Mouse (Mus musculus): Measurements from ENCODE around the gene Slc7a1. TPM values are rescaled to one million over a fixed set of nuclear protein-coding genes. Genes with fewer than 3 reads are reported as not detected.
A peak's percentile ranks its signal among the peaks of the same experiment; 100 is the strongest.

Slc7a1 gene
- polyA plus RNA-seq, 1 experiment from 2014 or later: 10.8 TPM

GRCm38 (mm10) chr5:148312443-148312842 is 87.3 kb downstream of the Slc7a1 start:
- Histone ChIP-seq H3K27ac (ENCODE audit: low read depth, low read length) (no peak overlapping the region), H3K27me3 (replicated peaks; ENCODE audit: control insufficient read depth, insufficient read depth, low read length) (no peaks in the 10 kb centered on the region), H3K9ac (ENCODE audit: low read depth, low read length) (no peak overlapping the region), H3K36me3 (ENCODE audit: control insufficient read depth, insufficient read depth) (no peaks in the 10 kb centered on the region), H3K4me3 (ENCODE audit: low read depth, low read length) (no peak overlapping the region), H3K9me3 (ENCODE audit: control insufficient read depth) (no peaks in the 10 kb centered on the region), H3K4me2 (replicated peaks; ENCODE audit: low read depth) (no peak overlapping the region), H3K4me1 (replicated peaks; ENCODE audit: control insufficient read depth, insufficient read depth, low read length) (no peaks in the 10 kb centered on the region)
- ATAC-seq: no peak
- peak; percentile 35 for TF ChIP-seq CTCF (IDR thresholded peaks at IDR 0.05; ENCODE audit: low read depth)
- 62% methylated on average over 2 of the region's 2 CpGs for WGBS

GRCm38 (mm10) chr5:148310790-148311189 is 88.9 kb downstream of the Slc7a1 start:
- Histone ChIP-seq H3K4me1 (replicated peaks; ENCODE audit: control insufficient read depth, insufficient read depth, low read length) (no peaks in the 10 kb centered on the region), H3K9me3 (ENCODE audit: control insufficient read depth) (no peaks in the 10 kb centered on the region), H3K4me2 (replicated peaks; ENCODE audit: low read depth) (peak overlapping the region; percentile 27; the same call in 1 of the 2 replicates), H3K27ac (ENCODE audit: low read depth, low read length) (no peak overlapping the region), H3K9ac (ENCODE audit: low read depth, low read length) (no peak overlapping the region), H3K27me3 (replicated peaks; ENCODE audit: control insufficient read depth, insufficient read depth, low read length) (no peaks in the 10 kb centered on the region), H3K36me3 (ENCODE audit: control insufficient read depth, insufficient read depth) (no peaks in the 10 kb centered on the region; the same call in 1 of the 2 replicates), H3K4me3 (ENCODE audit: low read depth, low read length) (no peak overlapping the region)
- 58% methylated on average over 10 of the region's 10 CpGs for WGBS
- ATAC-seq: no peak
- peak; percentile 53 for TF ChIP-seq CTCF (IDR thresholded peaks at IDR 0.05; ENCODE audit: low read depth)

- Histone ChIP-seq H3K4me3 (ENCODE audit: low read depth, low read length) (no peak overlapping the region), H3K4me2 (replicated peaks; ENCODE audit: low read depth) (no peak overlapping the region), H3K27ac (ENCODE audit: low read depth, low read length) (no peak overlapping the region), H3K4me1 (replicated peaks; ENCODE audit: control insufficient read depth, insufficient read depth, low read length) (no peaks in the 10 kb centered on the region), H3K9ac (ENCODE audit: low read depth, low read length) (no peak overlapping the region), H3K27me3 (replicated peaks; ENCODE audit: control insufficient read depth, insufficient read depth, low read length) (no peaks in the 10 kb centered on the region), H3K9me3 (ENCODE audit: control insufficient read depth) (no peaks in the 10 kb centered on the region), H3K36me3 (ENCODE audit: control insufficient read depth, insufficient read depth) (no peaks in the 10 kb centered on the region; the same call in 1 of the 2 replicates)
- no peak for TF ChIP-seq CTCF (IDR thresholded peaks at IDR 0.05; ENCODE audit: low read depth)
- WGBS: 88% methylated on average over 2 of the region's 2 CpGs
- no peak for ATAC-seq
Measured at GRCm38 (mm10) chr5:148304112-148304511, 95.6 kb downstream of the Slc7a1 start.

DNA sequence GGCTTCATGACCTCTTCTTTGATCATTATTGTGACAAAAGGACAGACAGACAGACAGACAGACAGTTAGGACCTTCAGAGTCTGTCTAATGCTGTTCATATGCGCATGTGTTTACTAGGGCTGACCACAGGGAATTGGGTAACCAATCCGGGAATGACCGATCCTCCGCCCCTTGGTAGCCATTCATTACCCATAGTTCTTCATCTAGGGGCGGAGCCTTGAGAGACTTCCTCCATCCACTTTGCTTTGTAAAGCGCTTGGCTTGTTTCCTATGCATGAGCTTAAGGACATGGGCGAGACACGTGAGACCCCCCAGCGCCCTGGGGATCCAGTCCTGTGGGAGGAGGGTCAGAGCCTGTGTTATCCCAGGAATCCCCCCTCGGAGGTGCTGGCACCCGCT is 96.7 kb downstream of the Slc7a1 start:
- no peaks in the 10 kb centered on the region for H3K4me1 ChIP-seq (replicated peaks; ENCODE audit: control insufficient read depth, insufficient read depth, low read length)
- no peak overlapping the region for H3K9ac ChIP-seq (ENCODE audit: low read depth, low read length)
- TF ChIP-seq CTCF (IDR thresholded peaks at IDR 0.05; ENCODE audit: low read depth): no peak
- H3K36me3 ChIP-seq (ENCODE audit: control insufficient read depth, insufficient read depth): no peaks in the 10 kb centered on the region; the same call in 1 of the 2 replicates
- ATAC-seq: no peak
- no peak overlapping the region for H3K27ac ChIP-seq (ENCODE audit: low read depth, low read length)
- H3K4me2 ChIP-seq (replicated peaks; ENCODE audit: low read depth): no peak overlapping the region
- no peaks in the 10 kb centered on the region for H3K9me3 ChIP-seq (ENCODE audit: control insufficient read depth)
- 77% methylated on average over 11 of the region's 11 CpGs for WGBS
- H3K27me3 ChIP-seq (replicated peaks; ENCODE audit: control insufficient read depth, insufficient read depth, low read length): no peaks in the 10 kb centered on the region
- no peak overlapping the region for H3K4me3 ChIP-seq (ENCODE audit: low read depth, low read length)

DNA sequence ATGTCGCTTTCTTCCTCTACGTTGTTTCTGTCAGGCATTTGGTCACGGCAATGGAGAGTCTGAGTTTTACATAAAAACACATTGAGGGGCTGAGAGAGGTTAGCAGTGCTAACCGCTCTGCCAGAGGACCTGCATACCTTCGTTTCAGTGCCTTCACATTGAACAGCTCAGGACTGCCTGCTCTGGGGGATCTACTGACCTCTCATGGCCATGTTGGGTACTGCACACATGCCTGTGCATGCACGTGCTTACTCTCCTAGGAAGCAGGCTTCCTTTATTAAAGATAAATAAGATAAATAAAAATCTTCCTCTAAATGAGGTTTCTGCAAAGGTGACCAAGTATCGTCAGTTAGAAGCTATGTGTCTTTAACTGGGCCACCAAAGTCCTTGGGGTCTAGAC is 106.4 kb downstream of the Slc7a1 start:
- H3K4me1 ChIP-seq (replicated peaks; ENCODE audit: control insufficient read depth, insufficient read depth, low read length): no peaks in the 10 kb centered on the region
- no peak overlapping the region for H3K4me2 ChIP-seq (replicated peaks; ENCODE audit: low read depth)
- WGBS: 89% methylated on average over 7 of the region's 7 CpGs
- TF ChIP-seq CTCF (IDR thresholded peaks at IDR 0.05; ENCODE audit: low read depth): peak; percentile 73
- H3K9me3 ChIP-seq (ENCODE audit: control insufficient read depth): no peaks in the 10 kb centered on the region
- H3K4me3 ChIP-seq (ENCODE audit: low read depth, low read length): no peak overlapping the region
- no peaks in the 10 kb centered on the region for H3K27me3 ChIP-seq (replicated peaks; ENCODE audit: control insufficient read depth, insufficient read depth, low read length)
- no peak for ATAC-seq
- H3K36me3 ChIP-seq (ENCODE audit: control insufficient read depth, insufficient read depth): no peaks in the 10 kb centered on the region; the same call in 1 of the 2 replicates
- no peak overlapping the region for H3K9ac ChIP-seq (ENCODE audit: low read depth, low read length)
- H3K27ac ChIP-seq (ENCODE audit: low read depth, low read length): no peak overlapping the region

- Histone ChIP-seq H3K4me1 (replicated peaks; ENCODE audit: control insufficient read depth, insufficient read depth, low read length) (no peaks in the 10 kb centered on the region), H3K27ac (ENCODE audit: low read depth, low read length) (no peak overlapping the region), H3K4me2 (replicated peaks; ENCODE audit: low read depth) (no peak overlapping the region), H3K9me3 (ENCODE audit: control insufficient read depth) (no peaks in the 10 kb centered on the region), H3K27me3 (replicated peaks; ENCODE audit: control insufficient read depth, insufficient read depth, low read length) (no peaks in the 10 kb centered on the region), H3K4me3 (ENCODE audit: low read depth, low read length) (no peak overlapping the region), H3K9ac (ENCODE audit: low read depth, low read length) (no peak overlapping the region), H3K36me3 (ENCODE audit: control insufficient read depth, insufficient read depth) (no peaks in the 10 kb centered on the region; the same call in 1 of the 2 replicates)
- no peak for ATAC-seq
- 81% methylated on average over 7 of the region's 7 CpGs for WGBS
- no peak for TF ChIP-seq CTCF (IDR thresholded peaks at IDR 0.05; ENCODE audit: low read depth)
Measured at GRCm38 (mm10) chr5:148292862-148293261, 106.8 kb downstream of the Slc7a1 start.

GRCm38 (mm10) chr5:148289951-148290350 is 109.8 kb downstream of the Slc7a1 start:
- H3K36me3 ChIP-seq (ENCODE audit: control insufficient read depth, insufficient read depth): no peaks in the 10 kb centered on the region; the same call in 1 of the 2 replicates
- no peak overlapping the region for H3K4me2 ChIP-seq (replicated peaks; ENCODE audit: low read depth)
- no peak overlapping the region for H3K9ac ChIP-seq (ENCODE audit: low read depth, low read length)
- H3K27me3 ChIP-seq (replicated peaks; ENCODE audit: control insufficient read depth, insufficient read depth, low read length): no peaks in the 10 kb centered on the region
- no peak overlapping the region for H3K27ac ChIP-seq (ENCODE audit: low read depth, low read length)
- H3K9me3 ChIP-seq (ENCODE audit: control insufficient read depth): no peaks in the 10 kb centered on the region
- 74% methylated on average over 7 of the region's 7 CpGs for WGBS
- no peak for TF ChIP-seq CTCF (IDR thresholded peaks at IDR 0.05; ENCODE audit: low read depth)
- ATAC-seq: no peak
- H3K4me1 ChIP-seq (replicated peaks; ENCODE audit: control insufficient read depth, insufficient read depth, low read length): no peaks in the 10 kb centered on the region
- H3K4me3 ChIP-seq (ENCODE audit: low read depth, low read length): no peak overlapping the region
